Mouse (Mus musculus) MEL (cell line): Measurements from ENCODE around the gene Spag5.

Source experiments
- BHLHE40 ChIP-seq: IDR thresholded peaks from 2 replicates; pipeline ENCODE4 v1.6.1; 2012; ENCODE audit warnings: low read depth, mild to moderate bottlenecking, inconsistent platforms, low read length, improper control_type of control experiment, borderline replicate concordance
- CHD1 ChIP-seq: IDR thresholded peaks from 2 replicates; pipeline ENCODE4 v1.6.1; 2012; ENCODE audit warnings: low read depth, mild to moderate bottlenecking, inconsistent platforms, low read length, improper control_type of control experiment
- CTCF ChIP-seq, 3 experiments: IDR thresholded peaks in 2 of 3; conservative IDR thresholded peaks in 1 of 3; 2 replicates each; pipeline ENCODE4 v1.5.1; 2011 to 2012; ENCODE audit warnings: low read length in 3 of 3, low read depth in 2 of 3, mild to moderate bottlenecking in 2 of 3, improper control_type of control experiment in 1 of 3, inconsistent platforms in 1 of 3, mixed read lengths in 1 of 3, moderate library complexity in 1 of 3; ENCODE audit not compliant: control insufficient read depth in 1 of 3, insufficient read depth in 1 of 3, poor library complexity in 1 of 3, severe bottlenecking in 1 of 3
- E2F4 ChIP-seq: IDR thresholded peaks from 2 replicates; pipeline ENCODE4 v1.6.1; 2011; ENCODE audit warnings: low read depth, low read length, improper control_type of control experiment, borderline replicate concordance
- ELF1 ChIP-seq: IDR thresholded peaks from 2 replicates; pipeline ENCODE4 v1.6.1; 2014; ENCODE audit warnings: low read depth, mild to moderate bottlenecking, inconsistent platforms, low read length, improper control_type of control experiment, moderate library complexity
- ETS1 ChIP-seq: IDR thresholded peaks from 2 replicates; pipeline ENCODE4 v1.6.1; 2012; ENCODE audit warnings: low read depth, mild to moderate bottlenecking, inconsistent platforms, low read length, improper control_type of control experiment, moderate library complexity
- GABPA ChIP-seq: IDR thresholded peaks from 2 replicates; pipeline ENCODE4 v1.6.1; 2012; ENCODE audit warnings: low read depth, mild to moderate bottlenecking, inconsistent platforms, low read length, improper control_type of control experiment, moderate library complexity
- MXI1 ChIP-seq: IDR thresholded peaks from 2 replicates; pipeline ENCODE4 v1.6.1; 2011; ENCODE audit warnings: mild to moderate bottlenecking, low read depth, low read length, improper control_type of control experiment
- MYC ChIP-seq: IDR thresholded peaks from 2 replicates; pipeline ENCODE4 v1.6.1; 2011; ENCODE audit warnings: low read depth, mild to moderate bottlenecking, low read length, improper control_type of control experiment, moderate library complexity
- NELFE ChIP-seq: IDR thresholded peaks from 2 replicates; pipeline ENCODE4 v1.6.1; 2011; ENCODE audit warnings: low read depth, low read length, improper control_type of control experiment
- POLR2A ChIP-seq, 2 experiments: IDR thresholded peaks; 2 replicates each; pipeline ENCODE4 v1.6.1; 2011 to 2012; ENCODE audit warnings: low read length in 2 of 2, mild to moderate bottlenecking in 2 of 2, control low read depth in 1 of 2, improper control_type of control experiment in 1 of 2, low read depth in 1 of 2, moderate library complexity in 1 of 2; ENCODE audit not compliant: control insufficient read depth in 1 of 2, insufficient read depth in 1 of 2, poor library complexity in 1 of 2
- RAD21 ChIP-seq: IDR thresholded peaks from 2 replicates; pipeline ENCODE4 v1.6.1; 2011; ENCODE audit warnings: mild to moderate bottlenecking, low read depth, low read length, improper control_type of control experiment
- ZKSCAN1 ChIP-seq: IDR thresholded peaks from 2 replicates; pipeline ENCODE4 v1.6.1; 2012; ENCODE audit warnings: low read depth, mild to moderate bottlenecking, inconsistent platforms, low read length, improper control_type of control experiment, moderate library complexity

- TF ChIP-seq POLR2A (IDR thresholded peaks at IDR 0.05; ENCODE audit: control insufficient read depth in 1 of 2, insufficient read depth in 1 of 2, low read depth in 1 of 2, low read length in 2 of 2, poor library complexity in 1 of 2) = no peak; a peak in 1 of 4 replicates
- TF ChIP-seq CTCF (IDR thresholded peaks at IDR 0.05 in 2 of 3, conservative IDR thresholded peaks at IDR 0.05 in 1 of 3; ENCODE audit: control insufficient read depth in 1 of 3, insufficient read depth in 1 of 3, low read depth in 2 of 3, low read length in 3 of 3, poor library complexity in 1 of 3, severe bottlenecking in 1 of 3) = no peak
- TF ChIP-seq BHLHE40 = no peak
- no peak for TF ChIP-seq ZKSCAN1
- TF ChIP-seq ELF1 = no peak
- no peak for TF ChIP-seq GABPA
- no peak for TF ChIP-seq MYC
- no peak for TF ChIP-seq NELFE
- TF ChIP-seq MXI1 = no peak
- TF ChIP-seq ETS1 = no peak
- TF ChIP-seq RAD21 = no peak
- TF ChIP-seq E2F4 = no peak
- no peak; the same call in 1 of the 2 replicates for TF ChIP-seq CHD1
Observed at GRCm38 (mm10) chr11:78344890-78345715, 43.8 kb downstream of the Spag5 start.
